Mouse (Mus musculus): Measurements from ENCODE around the gene Rangap1. TPM values are rescaled to one million over a fixed set of nuclear protein-coding genes. Genes with fewer than 3 reads are reported as not detected.

Rangap1 gene
- polyA plus RNA-seq, 1 experiment from 2014 or later: 130 TPM

GRCm38 (mm10) chr15:81697847-81698246 lies 47.5 kb downstream of the Rangap1 start:
- H3K4me1 ChIP-seq (replicated peaks; ENCODE audit: control insufficient read depth, insufficient read depth, low read length): peaks cover 6% of the 10 kb centered on the region
- WGBS: 56% methylated on average over 3 of the region's 3 CpGs
- ATAC-seq (ENCODE audit: low FRiP score) (no peak), DNase-seq (ENCODE audit: low spot score) (peak; percentile 55)
- peaks cover 24% of the 10 kb centered on the region for H3K27me3 ChIP-seq (ENCODE audit: control insufficient read depth, insufficient read depth, low read length)
- no peak overlapping the region for H3K9ac ChIP-seq (ENCODE audit: low read depth, low read length)
- no peak overlapping the region for H3K4me2 ChIP-seq (replicated peaks; ENCODE audit: low read depth, low read length)
- no peak overlapping the region for H3K4me3 ChIP-seq (ENCODE audit: low read depth, low read length)
- no peaks in the 10 kb centered on the region for H3K36me3 ChIP-seq (ENCODE audit: control insufficient read depth, insufficient read depth, low read length)
- no peaks in the 10 kb centered on the region for H3K9me3 ChIP-seq (ENCODE audit: control insufficient read depth, low read length)
- no peak overlapping the region for H3K27ac ChIP-seq (ENCODE audit: low read depth, low read length)

GRCm38 (mm10) chr15:81697175-81697574 lies 48.2 kb downstream of the Rangap1 start, which contains the start of gene Chadl:
Chadl (minus strand) TSS chr15:81697287.
- Histone ChIP-seq H3K4me3 (ENCODE audit: low read depth, low read length) (no peak within 1 kb of the TSS), H3K36me3 (ENCODE audit: control insufficient read depth, insufficient read depth, low read length) (no peaks in the 10 kb centered on the region), H3K27me3 (ENCODE audit: control insufficient read depth, insufficient read depth, low read length) (peaks cover 30% of the 10 kb centered on the region), H3K27ac (ENCODE audit: low read depth, low read length) (no peak within 1 kb of the TSS), H3K9me3 (ENCODE audit: control insufficient read depth, low read length) (no peaks in the 10 kb centered on the region), H3K9ac (ENCODE audit: low read depth, low read length) (no peak within 1 kb of the TSS), H3K4me2 (replicated peaks; ENCODE audit: low read depth, low read length) (no peak within 1 kb of the TSS), H3K4me1 (replicated peaks; ENCODE audit: control insufficient read depth, insufficient read depth, low read length) (peaks cover 6% of the 10 kb centered on the region)
- ATAC-seq (ENCODE audit: low FRiP score) (no peak), DNase-seq (ENCODE audit: low spot score) (no peak)
- WGBS: 57% methylated on average over 7 of the region's 7 CpGs

- WGBS: 29% methylated on average over 19 of the region's 19 CpGs
- H3K36me3 ChIP-seq (ENCODE audit: control insufficient read depth, insufficient read depth, low read length): no peaks in the 10 kb centered on the region
- H3K4me2 ChIP-seq (replicated peaks; ENCODE audit: low read depth, low read length): peak overlapping the region; percentile 99
- H3K9ac ChIP-seq (ENCODE audit: low read depth, low read length): peak overlapping the region; percentile 71
- H3K27me3 ChIP-seq (ENCODE audit: control insufficient read depth, insufficient read depth, low read length): peaks cover 35% of the 10 kb centered on the region
- peak overlapping the region; percentile 60 for H3K4me3 ChIP-seq (ENCODE audit: low read depth, low read length)
- H3K4me1 ChIP-seq (replicated peaks; ENCODE audit: control insufficient read depth, insufficient read depth, low read length): peaks cover 6% of the 10 kb centered on the region
- no peak overlapping the region for H3K27ac ChIP-seq (ENCODE audit: low read depth, low read length)
- no peaks in the 10 kb centered on the region for H3K9me3 ChIP-seq (ENCODE audit: control insufficient read depth, low read length)
- ATAC-seq (ENCODE audit: low FRiP score) (no peak), DNase-seq (ENCODE audit: low spot score) (no peak)
Measured at GRCm38 (mm10) chr15:81694891-81695290, 50.4 kb downstream of the Rangap1 start.

- Histone ChIP-seq H3K27me3 (ENCODE audit: control insufficient read depth, insufficient read depth, low read length) (peaks cover 35% of the 10 kb centered on the region), H3K4me2 (replicated peaks; ENCODE audit: low read depth, low read length) (peak overlapping the region; percentile 99), H3K27ac (ENCODE audit: low read depth, low read length) (0 out of 2 replicates have a peak overlapping the region, but pooled peaks have one; percentile 33)
Measured at GRCm38 (mm10) chr15:81693967-81694881, 51.1 kb downstream of the Rangap1 start.

GRCm38 (mm10) chr15:81693366-81693966 lies 51.9 kb downstream of the Rangap1 start:
- Histone ChIP-seq H3K4me2 (replicated peaks; ENCODE audit: low read depth, low read length) (peak overlapping the region; percentile 99), H3K4me3 (ENCODE audit: low read depth, low read length) (peak overlapping the region; percentile 60), H3K36me3 (ENCODE audit: control insufficient read depth, insufficient read depth, low read length) (no peaks in the 10 kb centered on the region), H3K9me3 (ENCODE audit: control insufficient read depth, low read length) (no peaks in the 10 kb centered on the region), H3K27ac (ENCODE audit: low read depth, low read length) (no peak overlapping the region), H3K27me3 (ENCODE audit: control insufficient read depth, insufficient read depth, low read length) (peaks cover 35% of the 10 kb centered on the region), H3K9ac (ENCODE audit: low read depth, low read length) (peak overlapping the region; percentile 71), H3K4me1 (replicated peaks; ENCODE audit: control insufficient read depth, insufficient read depth, low read length) (peaks cover 6% of the 10 kb centered on the region)
- peak; percentile 58; the same call in 1 of the 2 replicates for ATAC-seq (ENCODE audit: low FRiP score)
- 5% methylated on average over 41 of the region's 41 CpGs for WGBS
- no peak for DNase-seq (ENCODE audit: low spot score)

More at GRCm38 (mm10) chr15:81693967-81694881, 51.1 kb downstream of the Rangap1 start:
- Histone ChIP-seq H3K9me3 (ENCODE audit: control insufficient read depth, low read length) (no peaks in the 10 kb centered on the region), H3K4me1 (replicated peaks; ENCODE audit: control insufficient read depth, insufficient read depth, low read length) (peaks cover 6% of the 10 kb centered on the region), H3K4me3 (ENCODE audit: low read depth, low read length) (peak overlapping the region; percentile 60), H3K36me3 (ENCODE audit: control insufficient read depth, insufficient read depth, low read length) (no peaks in the 10 kb centered on the region), H3K9ac (ENCODE audit: low read depth, low read length) (peak overlapping the region; percentile 71)
- WGBS: 1% methylated on average over 79 of the region's 107 CpGs
- peak; percentile 83 for ATAC-seq (ENCODE audit: low FRiP score)
- peak; percentile 89 for DNase-seq (ENCODE audit: low spot score)

GRCm38 (mm10) chr15:81680301-81680805 lies 65.0 kb downstream of the Rangap1 start:
- ATAC-seq (ENCODE audit: low FRiP score) (no peak), DNase-seq (ENCODE audit: low spot score) (no peak)
- H3K4me3 ChIP-seq (ENCODE audit: low read depth, low read length): no peak overlapping the region
- H3K27me3 ChIP-seq (ENCODE audit: control insufficient read depth, insufficient read depth, low read length): no peaks in the 10 kb centered on the region
- no peak overlapping the region for H3K27ac ChIP-seq (ENCODE audit: low read depth, low read length)
- H3K9me3 ChIP-seq (ENCODE audit: control insufficient read depth, low read length): no peaks in the 10 kb centered on the region
- H3K4me1 ChIP-seq (replicated peaks; ENCODE audit: control insufficient read depth, insufficient read depth, low read length): no peaks in the 10 kb centered on the region
- no peak overlapping the region for H3K4me2 ChIP-seq (replicated peaks; ENCODE audit: low read depth, low read length)
- no peak overlapping the region for H3K9ac ChIP-seq (ENCODE audit: low read depth, low read length)
- peaks cover 5% of the 10 kb centered on the region; the same call in 1 of the 2 replicates for H3K36me3 ChIP-seq (ENCODE audit: control insufficient read depth, insufficient read depth, low read length)
- 96% methylated on average over 4 of the region's 4 CpGs for WGBS

GRCm38 (mm10) chr15:81676637-81677036 lies 68.7 kb downstream of the Rangap1 start:
- Histone ChIP-seq H3K4me2 (replicated peaks; ENCODE audit: low read depth, low read length) (no peak overlapping the region), H3K36me3 (ENCODE audit: control insufficient read depth, insufficient read depth, low read length) (no peaks in the 10 kb centered on the region), H3K27me3 (ENCODE audit: control insufficient read depth, insufficient read depth, low read length) (no peaks in the 10 kb centered on the region), H3K4me1 (replicated peaks; ENCODE audit: control insufficient read depth, insufficient read depth, low read length) (no peaks in the 10 kb centered on the region), H3K4me3 (ENCODE audit: low read depth, low read length) (no peak overlapping the region), H3K9me3 (ENCODE audit: control insufficient read depth, low read length) (no peaks in the 10 kb centered on the region), H3K9ac (ENCODE audit: low read depth, low read length) (no peak overlapping the region), H3K27ac (ENCODE audit: low read depth, low read length) (no peak overlapping the region)
- 91% methylated on average over 3 of the region's 3 CpGs for WGBS
- ATAC-seq (ENCODE audit: low FRiP score) (no peak), DNase-seq (ENCODE audit: low spot score) (no peak)

- no peaks in the 10 kb centered on the region for H3K4me1 ChIP-seq (replicated peaks; ENCODE audit: control insufficient read depth, insufficient read depth, low read length)
- ATAC-seq (ENCODE audit: low FRiP score): no peak
- no peaks in the 10 kb centered on the region for H3K27me3 ChIP-seq (ENCODE audit: control insufficient read depth, insufficient read depth, low read length)
- H3K4me3 ChIP-seq (ENCODE audit: low read depth, low read length): no peak overlapping the region
- H3K27ac ChIP-seq (ENCODE audit: low read depth, low read length): no peak overlapping the region
- no peak overlapping the region for H3K4me2 ChIP-seq (replicated peaks; ENCODE audit: low read depth, low read length)
- 78% methylated on average over 4 of the region's 4 CpGs for WGBS
- H3K36me3 ChIP-seq (ENCODE audit: control insufficient read depth, insufficient read depth, low read length): peaks cover 2% of the 10 kb centered on the region; the same call in 1 of the 2 replicates
- no peaks in the 10 kb centered on the region for H3K9me3 ChIP-seq (ENCODE audit: control insufficient read depth, low read length)
- peak; percentile 65 for DNase-seq (ENCODE audit: low spot score)
- no peak overlapping the region for H3K9ac ChIP-seq (ENCODE audit: low read depth, low read length)
Measured at GRCm38 (mm10) chr15:81670231-81670640, 75.1 kb downstream of the Rangap1 start.

Measured in hindbrain, embryonic 11.5 days (tissue).